Mouse (Mus musculus): ENCODE data around the gene Jazf1. TPM values are rescaled to one million over a fixed set of nuclear protein-coding genes. Genes with fewer than 3 reads are reported as not detected.

Jazf1 gene
- polyA plus RNA-seq, 1 experiment from 2014 or later: 6.2 TPM

DNA sequence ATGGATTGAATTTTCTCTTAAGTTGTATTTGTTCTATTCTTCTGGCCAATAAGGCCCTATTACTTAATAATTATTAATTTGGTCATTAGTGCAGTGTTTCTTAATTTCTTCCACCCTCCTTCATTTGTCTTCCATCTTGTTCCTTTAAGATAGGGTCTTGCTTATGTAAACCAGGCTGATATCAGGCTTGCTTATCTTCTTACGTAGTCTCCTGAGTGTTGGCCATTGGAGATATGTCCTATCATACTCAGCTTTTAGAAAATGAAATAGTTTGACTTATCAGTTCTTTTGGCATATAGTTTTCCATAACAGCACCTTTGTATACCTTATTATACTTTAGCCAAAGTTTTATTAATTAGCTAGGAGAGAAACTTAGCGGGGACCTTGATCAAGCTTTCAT, 333.8 kb downstream of the Jazf1 start:
- Histone ChIP-seq H3K4me2 (replicated peaks) (no peak overlapping the region), H3K4me1 (replicated peaks) (no peaks in the 10 kb centered on the region), H3K27me3 (replicated peaks) (no peaks in the 10 kb centered on the region), H3K9ac (no peak overlapping the region), H3K27ac (no peak overlapping the region), H3K9me3 (no peaks in the 10 kb centered on the region), H3K36me3 (peaks cover 7% of the 10 kb centered on the region; the same call in 1 of the 2 replicates), H3K4me3 (replicated peaks) (no peak overlapping the region)
- 93% methylated on average over 2 of the region's 2 CpGs for WGBS
- ATAC-seq: no peak

DNA sequence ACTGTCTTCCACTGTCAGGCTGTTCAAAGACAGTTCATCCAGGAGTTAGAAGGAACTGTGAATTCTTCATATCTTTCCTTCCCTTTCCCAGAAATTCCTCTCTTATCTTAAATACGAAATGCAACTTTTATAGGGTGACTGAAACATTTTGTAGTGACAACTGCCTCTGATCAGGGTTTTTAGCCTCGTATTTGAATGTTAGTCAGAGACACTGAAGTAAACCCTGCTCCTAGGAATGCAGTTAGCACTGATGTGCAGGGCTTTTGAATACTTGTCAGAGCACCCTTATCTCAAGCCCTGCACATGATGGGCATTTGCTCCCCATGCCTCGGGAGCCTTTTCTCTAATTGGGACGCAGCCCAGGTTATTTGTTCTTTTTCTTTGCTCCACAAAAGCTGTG, 338.1 kb downstream of the Jazf1 start:
- WGBS: 67% methylated on average over 4 of the region's 4 CpGs

DNA sequence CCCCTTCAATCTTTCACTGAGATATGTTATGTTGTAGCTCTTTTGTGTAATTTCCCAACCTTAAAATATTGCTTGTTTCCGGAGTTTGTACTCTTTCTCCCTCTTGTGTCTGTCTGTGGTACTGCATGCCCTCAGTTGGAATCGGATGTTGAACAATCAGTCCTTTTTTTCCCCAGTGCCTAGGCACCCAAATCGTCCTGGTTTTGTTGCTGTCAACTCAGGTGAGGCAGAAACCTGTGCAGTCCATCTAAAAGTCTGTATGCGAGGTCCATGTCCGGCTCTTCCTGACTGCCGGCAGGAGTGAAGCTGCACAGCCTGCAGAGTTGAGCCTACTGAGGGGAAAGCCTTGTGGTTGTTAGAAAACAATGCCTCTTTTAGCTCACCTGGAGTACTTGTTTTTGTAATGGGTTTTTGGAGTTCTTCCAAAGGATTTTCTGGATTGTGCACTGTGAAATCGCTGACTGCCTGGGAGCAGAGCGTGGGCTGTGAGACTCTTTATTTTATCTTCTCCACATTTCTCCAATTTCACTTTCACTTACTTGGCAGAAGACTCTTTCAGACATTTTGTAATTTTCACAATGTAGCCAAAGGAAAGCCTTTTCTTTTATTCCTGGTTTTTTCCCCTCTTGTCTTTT, 343.5 kb downstream of the Jazf1 start:
- H3K27ac ChIP-seq: no peak overlapping the region
- no peak overlapping the region for H3K4me3 ChIP-seq (replicated peaks)
- no peak overlapping the region for H3K9ac ChIP-seq
- no peaks in the 10 kb centered on the region for H3K9me3 ChIP-seq
- no peaks in the 10 kb centered on the region for H3K4me1 ChIP-seq (replicated peaks)
- 57% methylated on average over 8 of the region's 8 CpGs for WGBS
- ATAC-seq: no peak
- no peak overlapping the region for H3K4me2 ChIP-seq (replicated peaks)
- H3K27me3 ChIP-seq (replicated peaks): no peaks in the 10 kb centered on the region
- H3K36me3 ChIP-seq: peaks cover 12% of the 10 kb centered on the region

More for the DNA sequence above, 338.1 kb downstream of the Jazf1 start:
- H3K27ac ChIP-seq: no peak overlapping the region
- H3K27me3 ChIP-seq (replicated peaks): no peaks in the 10 kb centered on the region
- H3K4me3 ChIP-seq (replicated peaks): no peak overlapping the region
- H3K9me3 ChIP-seq: no peaks in the 10 kb centered on the region
- no peaks in the 10 kb centered on the region for H3K4me1 ChIP-seq (replicated peaks)
- H3K4me2 ChIP-seq (replicated peaks): no peak overlapping the region
- H3K9ac ChIP-seq: no peak overlapping the region
- ATAC-seq: no peak
- peaks cover 9% of the 10 kb centered on the region for H3K36me3 ChIP-seq

Other genes starting within 250 kb of the Jazf1 start
- gene Creb5, start 218.6 kb upstream of the Jazf1 start, polyA plus RNA-seq (2015; fragmentation: Nextera tagmentation; extraction: Ambion mirVana): 5.0 and 5.4 TPM in 2 replicates